Mouse (Mus musculus) forebrain, embryonic 11.5 days (tissue): ENCODE measurements around the gene Khdc1a. TPM values are rescaled to one million over a fixed set of nuclear protein-coding genes. Genes with fewer than 3 reads are reported as not detected.

Source experiments
- ATAC-seq: fragments of 200-750 bp; cut with Nextera tagmentation; replicated peaks from 2 replicates; pipeline ENCODE4 v1.8.0; 2017; ENCODE audit warnings: moderate TSS enrichment; ENCODE audit not compliant: low FRiP score
- DNase-seq: peaks from one replicate; pipeline ENCODE4 v3.0.0-alpha.2; 2017; ENCODE audit warnings: low spot score
- H3K27ac ChIP-seq: fragments of 300-500 bp; sonication (generic); 2 replicates; pipeline ENCODE4 v1.5.1; 2014; ENCODE audit warnings: low read depth, low read length
- H3K27me3 ChIP-seq: fragments of 300-500 bp; sonication (generic); 2 replicates; pipeline ENCODE4 v1.6.1; 2014; ENCODE audit warnings: mild to moderate bottlenecking, low read length, mixed read lengths; ENCODE audit not compliant: control insufficient read depth, insufficient read depth
- H3K36me3 ChIP-seq: fragments of 300-500 bp; sonication (generic); 2 replicates; pipeline ENCODE4 v1.6.1; 2014; ENCODE audit warnings: mild to moderate bottlenecking, low read length, moderate library complexity, mixed read lengths; ENCODE audit not compliant: control insufficient read depth, insufficient read depth
- H3K4me1 ChIP-seq: fragments of 300-500 bp; sonication (generic); replicated peaks from 2 replicates; pipeline ENCODE4 v1.6.1; 2014; ENCODE audit warnings: low read length, mixed read lengths; ENCODE audit not compliant: control insufficient read depth, insufficient read depth
- H3K4me2 ChIP-seq: fragments of 300-500 bp; sonication (generic); 2 replicates; pipeline ENCODE4 v1.6.1; 2014; ENCODE audit warnings: low read depth, mild to moderate bottlenecking, low read length, moderate library complexity, mixed read lengths; ENCODE audit not compliant: severe bottlenecking
- H3K4me3 ChIP-seq: fragments of 300-500 bp; sonication (generic); 2 replicates; pipeline ENCODE4 v1.5.1; 2014; ENCODE audit warnings: low read depth, low read length
- H3K9ac ChIP-seq: fragments of 300-500 bp; sonication (generic); 2 replicates; pipeline ENCODE4 v1.6.1; 2014; ENCODE audit warnings: low read length
- H3K9me3 ChIP-seq: fragments of 300-500 bp; sonication (generic); 2 replicates; pipeline ENCODE4 v1.6.1; 2016; ENCODE audit warnings: low read length, mixed read lengths; ENCODE audit not compliant: control insufficient read depth
- WGBS: fragments of 180-500 bp; shearing (Covaris S2); extraction: QIAGEN DNeasy Blood & Tissue Kit; methylation state at CpG from one replicate; pipeline ENCODE4 v1.1.7; 2014; 5-methylcytosine and 5-hydroxymethylcytosine counted together
- polyA plus RNA-seq: library from polyadenylated mRNA; unstranded; fragments of >200 nt; fragmentation: Nextera tagmentation; extraction: Ambion mirVana; gene quantifications from 2 replicates; pipeline ENCODE4 v1.2.1, GENCODE M21; 2014

Khdc1a gene
- polyA plus RNA-seq, result not detected in 2 replicates

DNA sequence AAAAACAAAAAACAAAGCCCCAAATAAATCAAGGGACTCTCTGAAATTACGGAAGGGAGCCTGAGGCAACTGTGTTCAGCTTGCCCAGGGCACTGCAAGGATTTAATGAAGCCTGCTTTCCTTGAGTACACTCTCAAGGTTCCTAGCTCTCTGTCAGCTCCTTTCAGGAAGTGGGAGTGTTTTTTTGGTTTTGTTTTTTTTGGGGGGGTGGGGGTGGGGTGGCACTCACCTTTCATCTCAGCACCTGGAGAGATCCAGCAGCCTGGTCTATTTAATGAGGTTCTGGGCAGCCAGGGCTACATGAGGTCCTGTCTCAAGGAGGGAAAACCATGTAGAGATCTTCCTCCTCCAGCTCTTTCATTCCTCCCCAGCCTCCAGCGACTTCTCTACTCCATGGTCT lies at the start of gene Khdc1a:
TSS of gene Khdc1a (plus strand) at position 301 of the 400 bp plus-strand sequence.
- ATAC-seq, result no peak
- no peak within 1 kb of the TSS for H3K4me2 ChIP-seq
- WGBS, result 82% methylated on average over 2 of the region's 2 CpGs
- H3K27ac ChIP-seq, result no peak within 1 kb of the TSS
- no peaks in the 10 kb centered on the region for H3K27me3 ChIP-seq
- H3K4me1 ChIP-seq, result no peaks in the 10 kb centered on the region
- H3K4me3 ChIP-seq, result no peak within 1 kb of the TSS
- no peaks in the 10 kb centered on the region for H3K9me3 ChIP-seq
- H3K9ac ChIP-seq, result no peak within 1 kb of the TSS
- no peaks in the 10 kb centered on the region for H3K36me3 ChIP-seq
- no peak for DNase-seq

DNA sequence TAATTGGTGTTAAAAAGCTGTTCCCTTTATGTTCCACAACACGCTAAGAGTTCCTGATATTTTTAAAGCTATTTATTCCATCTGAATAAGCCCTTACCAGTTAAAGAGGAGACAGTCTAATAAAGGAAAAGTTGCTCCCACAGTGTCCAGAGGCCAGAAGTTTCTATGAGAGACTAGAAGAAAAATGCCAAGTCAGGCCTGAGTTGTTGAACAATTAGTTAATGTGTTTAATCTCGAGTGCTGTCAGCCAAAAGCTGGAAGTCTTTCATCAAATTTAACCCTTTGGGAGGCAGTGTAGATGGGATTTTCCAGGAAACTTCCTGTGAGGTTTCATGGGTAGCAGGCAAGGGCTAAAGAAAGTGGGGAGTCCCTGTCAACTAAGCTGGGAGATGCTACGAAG lies 49.6 kb upstream of the Khdc1a start:
- Histone ChIP-seq H3K4me3 (no peak overlapping the region), H3K4me1 (no peaks in the 10 kb centered on the region), H3K4me2 (no peak overlapping the region), H3K36me3 (no peaks in the 10 kb centered on the region), H3K27me3 (no peaks in the 10 kb centered on the region), H3K9me3 (no peaks in the 10 kb centered on the region), H3K27ac (no peak overlapping the region), H3K9ac (no peak overlapping the region)
- ATAC-seq (no peak), DNase-seq (no peak)
- 52% methylated on average over 3 of the region's 3 CpGs for WGBS

DNA sequence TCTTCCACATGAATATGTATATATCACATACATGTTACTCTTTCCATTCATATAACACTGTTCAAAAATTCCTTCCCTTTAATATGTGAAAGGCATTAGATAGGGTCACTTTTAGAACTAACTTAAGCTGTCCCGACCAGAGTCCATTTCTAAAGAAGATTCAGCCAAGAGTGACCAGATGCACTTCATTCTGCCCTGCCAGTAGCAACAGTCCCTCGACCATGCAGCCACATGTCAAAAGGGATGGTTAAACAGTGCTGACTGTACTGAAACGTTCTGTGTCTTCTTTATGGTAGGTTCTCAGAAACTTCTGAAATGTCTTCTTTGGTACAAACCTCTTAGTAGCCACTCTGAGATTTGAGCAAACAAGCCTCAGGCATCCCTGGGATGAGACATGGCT lies 47.8 kb upstream of the Khdc1a start:
- no peak for DNase-seq
- Histone ChIP-seq H3K4me1 (no peaks in the 10 kb centered on the region), H3K4me2 (no peak overlapping the region), H3K4me3 (no peak overlapping the region), H3K36me3 (no peaks in the 10 kb centered on the region), H3K27me3 (no peaks in the 10 kb centered on the region), H3K9me3 (no peaks in the 10 kb centered on the region), H3K9ac (no peak overlapping the region), H3K27ac (no peak overlapping the region)
- 88% methylated on average over 3 of the region's 3 CpGs for WGBS
- ATAC-seq, result no peak

DNA sequence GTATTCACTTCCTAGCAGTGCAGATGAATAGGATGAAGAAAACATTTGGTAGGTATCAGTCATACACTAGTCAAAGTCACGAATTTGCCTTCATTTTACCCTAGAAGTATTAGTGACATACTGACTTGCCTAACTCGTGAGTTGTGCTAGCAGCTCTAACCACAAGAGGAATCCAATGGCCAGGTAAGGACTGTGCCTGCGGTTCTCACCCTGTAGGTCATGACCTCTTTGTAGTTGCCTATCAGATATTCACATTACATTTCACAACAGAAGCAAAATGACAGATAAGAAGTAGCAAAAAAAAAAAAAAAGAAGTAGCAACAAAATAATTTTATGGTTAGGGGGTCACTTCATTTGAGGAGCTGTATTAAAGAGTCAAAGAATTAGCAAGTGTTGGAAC lies 45.3 kb upstream of the Khdc1a start:
- H3K9me3 ChIP-seq, result no peaks in the 10 kb centered on the region
- no peak overlapping the region for H3K27ac ChIP-seq
- H3K4me3 ChIP-seq, result no peak overlapping the region
- no peak for ATAC-seq
- DNase-seq, result no peak
- no peaks in the 10 kb centered on the region for H3K36me3 ChIP-seq
- H3K4me2 ChIP-seq, result no peak overlapping the region
- no peak overlapping the region for H3K9ac ChIP-seq
- 85% methylated on average over 3 of the region's 3 CpGs for WGBS
- no peaks in the 10 kb centered on the region for H3K27me3 ChIP-seq
- H3K4me1 ChIP-seq, result no peaks in the 10 kb centered on the region

DNA sequence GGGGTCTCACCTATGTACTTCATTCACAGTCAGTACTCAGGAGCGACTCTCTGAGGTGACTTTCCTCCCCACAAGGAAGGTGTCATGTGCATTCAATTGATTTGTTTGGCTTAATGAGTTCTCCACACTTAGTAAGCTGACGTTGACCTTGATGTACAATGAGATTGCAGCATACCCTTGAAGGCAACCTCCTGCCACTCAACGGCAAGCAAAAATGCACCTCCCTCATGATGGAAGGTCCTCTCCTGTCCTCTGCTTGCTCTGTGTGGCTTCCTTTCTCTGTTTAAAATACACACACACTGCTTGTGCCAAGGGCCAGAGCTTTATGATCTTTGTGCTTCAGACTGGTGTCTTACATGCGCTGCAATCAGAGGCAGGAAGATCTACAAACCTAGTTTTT lies 44.8 kb upstream of the Khdc1a start:
- Histone ChIP-seq H3K27me3 (no peaks in the 10 kb centered on the region), H3K4me3 (no peak overlapping the region), H3K4me1 (no peaks in the 10 kb centered on the region), H3K36me3 (no peaks in the 10 kb centered on the region), H3K9me3 (no peaks in the 10 kb centered on the region), H3K27ac (no peak overlapping the region), H3K4me2 (no peak overlapping the region), H3K9ac (no peak overlapping the region)
- 91% methylated on average over 4 of the region's 4 CpGs for WGBS
- no peak for DNase-seq
- no peak for ATAC-seq

DNA sequence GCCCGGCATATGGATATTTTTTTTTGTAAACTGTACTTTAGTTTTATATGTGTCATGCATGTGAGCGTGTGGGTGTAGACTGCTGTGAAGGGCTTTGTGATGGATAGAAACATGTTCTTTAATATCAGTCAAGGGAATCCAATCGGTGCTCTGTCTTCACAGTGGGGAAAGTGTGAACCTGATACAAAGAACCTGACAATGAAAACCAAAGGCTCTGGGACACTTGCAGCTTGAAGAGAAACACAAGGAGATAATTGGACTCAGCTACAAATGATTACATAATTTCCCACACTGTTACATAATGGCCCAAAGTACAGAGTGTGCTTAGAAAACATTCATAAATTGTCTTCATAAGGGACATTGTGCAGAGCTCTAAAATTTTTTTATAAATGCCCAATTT lies 44.0 kb upstream of the Khdc1a start:
- no peaks in the 10 kb centered on the region for H3K9me3 ChIP-seq
- ATAC-seq (no peak), DNase-seq (no peak)
- WGBS, result 91% methylated on average over 3 of the region's 3 CpGs
- no peaks in the 10 kb centered on the region for H3K36me3 ChIP-seq
- H3K27me3 ChIP-seq, result no peaks in the 10 kb centered on the region
- H3K27ac ChIP-seq, result no peak overlapping the region
- H3K9ac ChIP-seq, result no peak overlapping the region
- no peak overlapping the region for H3K4me2 ChIP-seq
- no peak overlapping the region for H3K4me3 ChIP-seq
- H3K4me1 ChIP-seq, result no peaks in the 10 kb centered on the region

DNA sequence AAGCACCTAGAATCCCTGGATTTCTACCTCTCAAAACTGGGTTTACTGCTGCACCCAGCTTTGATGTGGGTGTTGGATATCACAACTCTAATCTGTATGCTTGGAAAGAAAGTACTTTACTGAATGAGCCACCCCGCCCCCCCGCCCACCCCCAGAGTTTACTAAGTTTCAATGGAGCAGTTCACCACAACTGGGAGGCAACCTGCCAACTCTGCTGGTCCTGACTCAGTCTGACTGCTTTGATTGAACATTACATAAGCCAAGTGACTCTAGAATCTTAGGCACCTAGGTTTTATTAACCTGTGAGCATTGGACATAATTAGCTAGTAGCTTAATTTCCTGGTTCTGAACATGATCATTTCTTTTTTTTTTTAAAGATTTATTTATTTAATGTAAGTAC lies 35.1 kb upstream of the Khdc1a start:
- H3K9me3 ChIP-seq, result no peaks in the 10 kb centered on the region
- no peaks in the 10 kb centered on the region for H3K27me3 ChIP-seq
- H3K27ac ChIP-seq, result no peak overlapping the region
- H3K36me3 ChIP-seq, result no peaks in the 10 kb centered on the region
- DNase-seq (no peak), ATAC-seq (no peak)
- no peak overlapping the region for H3K4me2 ChIP-seq
- no peaks in the 10 kb centered on the region for H3K4me1 ChIP-seq
- no peak overlapping the region for H3K9ac ChIP-seq
- WGBS, result 93% methylated on average over 2 of the region's 2 CpGs
- H3K4me3 ChIP-seq, result no peak overlapping the region

DNA sequence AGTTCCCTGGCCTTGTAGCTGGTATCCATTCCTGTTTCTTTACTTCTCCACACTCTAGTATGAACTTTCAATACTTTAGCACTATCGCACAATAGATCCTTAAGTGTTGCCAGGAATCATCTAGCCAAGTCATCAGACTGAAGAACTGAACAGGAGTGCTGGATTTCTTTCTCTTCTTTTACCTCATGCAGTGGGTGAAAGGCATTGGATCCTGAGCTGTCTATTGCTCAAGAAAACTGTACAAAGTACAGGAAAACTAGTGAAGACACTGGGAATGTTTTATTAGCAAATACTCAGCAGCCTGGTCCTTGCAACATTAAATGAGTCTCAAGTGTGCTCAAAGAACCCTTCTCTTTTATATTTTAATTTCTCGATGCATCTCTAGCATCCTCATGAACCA lies 33.7 kb upstream of the Khdc1a start:
- WGBS, result 88% methylated on average over 2 of the region's 2 CpGs
- Histone ChIP-seq H3K9me3 (no peaks in the 10 kb centered on the region), H3K4me1 (no peaks in the 10 kb centered on the region), H3K27ac (no peak overlapping the region), H3K27me3 (no peaks in the 10 kb centered on the region), H3K4me3 (no peak overlapping the region), H3K4me2 (no peak overlapping the region), H3K9ac (no peak overlapping the region), H3K36me3 (no peaks in the 10 kb centered on the region)
- DNase-seq (no peak), ATAC-seq (no peak)

DNA sequence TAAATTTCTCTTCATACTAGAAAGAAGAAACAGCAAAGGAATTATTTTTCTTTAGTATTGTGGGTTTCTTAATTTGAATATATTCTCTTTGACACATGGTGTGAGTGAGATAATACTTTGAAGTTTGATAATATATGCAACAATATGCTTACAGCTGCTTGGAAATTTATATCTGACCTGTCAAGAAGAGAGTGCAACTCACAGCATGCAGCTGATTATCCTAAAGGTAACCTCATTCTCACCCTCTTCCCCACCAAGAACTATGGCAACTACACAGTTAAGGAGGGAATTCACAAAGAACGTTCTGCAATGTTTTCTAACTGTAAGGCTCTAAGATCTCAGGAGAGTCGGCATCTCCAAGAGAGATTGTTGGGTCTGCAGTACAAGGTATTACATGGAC lies 33.1 kb upstream of the Khdc1a start:
- DNase-seq (no peak), ATAC-seq (no peak)
- no peaks in the 10 kb centered on the region for H3K36me3 ChIP-seq
- H3K4me1 ChIP-seq, result no peaks in the 10 kb centered on the region
- H3K27me3 ChIP-seq, result no peaks in the 10 kb centered on the region
- H3K27ac ChIP-seq, result no peak overlapping the region
- no peak overlapping the region for H3K9ac ChIP-seq
- WGBS, result 92% methylated on average over 2 of the region's 2 CpGs
- H3K4me3 ChIP-seq, result no peak overlapping the region
- no peaks in the 10 kb centered on the region for H3K9me3 ChIP-seq
- H3K4me2 ChIP-seq, result no peak overlapping the region
